Mouse (Mus musculus) spleen, postnatal 0 days (tissue): ENCODE data around the gene Ercc2. TPM values are rescaled to one million over a fixed set of nuclear protein-coding genes. Genes with fewer than 3 reads are reported as not detected.

ENCODE experiments used
- microRNA counts: library from miRNA; unstranded; fragments of <30 nt; microRNA quantifications from one replicate; lab custom pipeline; 2015
- polyA plus RNA-seq: library from polyadenylated mRNA; unstranded; fragments of >200 nt; fragmentation: Nextera tagmentation; extraction: Ambion mirVana; gene quantifications from 2 replicates; pipeline ENCODE4 v1.2.1, GENCODE M21; 2015

Gene Ercc2
- polyA plus RNA-seq, result 7.3 and 9.0 TPM in 2 replicates

GRCm38 (mm10) chr7:19381377-19382165 lies at the start of gene Ercc2:
Gene Ercc2, plus strand, starts transcription at chr7:19382010.

GRCm38 (mm10) chr7:19344237-19344847 lies 37.5 kb upstream of the Ercc2 start, which contains the start of gene Ercc1:
Gene Ercc1, plus strand, starts transcription at chr7:19344778.

GRCm38 (mm10) chr7:19359299-19359891 lies 22.4 kb upstream of the Ercc2 start, which contains the start of the genes Cd3eap and Ppp1r13l:
Gene Cd3eap, minus strand, starts transcription at chr7:19359483.
Gene Ppp1r13l, plus strand, starts transcription at chr7:19359749.

GRCm38 (mm10) chr7:19403731-19404296 lies 22.0 kb downstream of the Ercc2 start, which contains the start of gene Klc3:
Gene Klc3, minus strand, starts transcription at chr7:19404104.

DNA sequence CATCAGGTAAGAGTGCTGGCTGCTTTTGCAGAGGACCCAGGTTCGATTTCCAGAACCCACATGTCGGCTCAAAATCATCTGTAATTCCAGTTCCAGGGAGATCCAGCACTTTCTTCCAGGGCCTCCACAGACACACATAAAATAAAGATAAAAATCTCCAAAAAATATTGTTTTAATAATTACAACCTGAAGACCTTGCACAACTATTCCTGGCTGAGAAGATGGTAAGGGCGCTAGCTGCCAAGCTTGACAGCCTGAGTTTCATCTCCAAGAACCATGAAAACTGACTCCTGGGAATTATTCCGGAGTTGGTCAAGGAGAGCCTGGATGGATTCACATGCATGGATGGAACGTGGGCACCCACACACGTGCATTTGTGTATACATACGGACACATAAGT lies 22.7 kb downstream of the Ercc2 start, which contains the start of gene Ckm:
Gene Ckm, plus strand, starts transcription at position 301 of the 400 bp plus-strand sequence.

MicroRNAs encoded within 50 kb of the gene (microRNA counts, 519-probe panel; counts per million panel counts)
- microRNA mmu-miR-343 (lab: Ali Mortazavi, UCI), result 88.3 counts per million

Other genes with a start within 250 kb of the Ercc2 start
- gene Qpctl, start 232.7 kb upstream of the Ercc2 start, polyA plus RNA-seq, result 6.5 and 7.0 TPM in 2 replicates
- gene Snrpd2, start 232.3 kb upstream of the Ercc2 start, polyA plus RNA-seq, result 84.5 and 92.5 TPM in 2 replicates
- gene Gipr, start 215.9 kb upstream of the Ercc2 start, polyA plus RNA-seq, result 0.04 and 0.06 TPM in 2 replicates
- gene Eml2, start 205.6 kb upstream of the Ercc2 start, polyA plus RNA-seq, result 3.9 and 5.1 TPM in 2 replicates
- 0.59 and 0.81 TPM in 2 replicates for gene Gpr4, start 169.5 kb upstream of the Ercc2 start, polyA plus RNA-seq
- gene Opa3, start 153.7 kb upstream of the Ercc2 start, polyA plus RNA-seq, result 14.7 and 14.8 TPM in 2 replicates
- gene Vasp, start 110.2 kb upstream of the Ercc2 start, polyA plus RNA-seq, result 71.2 and 86.4 TPM in 2 replicates
- gene Ppm1n, start 101.9 kb upstream of the Ercc2 start, polyA plus RNA-seq, result 0.18 and 0.19 TPM in 2 replicates
- gene Rtn2, start 99.4 kb upstream of the Ercc2 start, polyA plus RNA-seq, result 4.2 and 4.7 TPM in 2 replicates
- gene Fosb, start 72.0 kb upstream of the Ercc2 start, polyA plus RNA-seq, result 0.07 TPM in 1 of 2 replicates, not detected in the other
- 25.0 and 25.6 TPM in 2 replicates for gene Ercc1, start 37.2 kb upstream of the Ercc2 start, polyA plus RNA-seq
- 14.4 and 16.6 TPM in 2 replicates for gene Cd3eap, start 22.5 kb upstream of the Ercc2 start, polyA plus RNA-seq
- 1.8 and 2.3 TPM in 2 replicates for gene Ppp1r13l, start 22.3 kb upstream of the Ercc2 start, polyA plus RNA-seq
- gene Klc3, start 22.1 kb downstream of the Ercc2 start, polyA plus RNA-seq, result 0.65 and 0.82 TPM in 2 replicates
- 0.96 and 1.4 TPM in 2 replicates for gene Ckm, start 22.8 kb downstream of the Ercc2 start, polyA plus RNA-seq
- 2.9 and 3.6 TPM in 2 replicates for gene Mark4, start 76.8 kb downstream of the Ercc2 start, polyA plus RNA-seq
- 1.3 and 2.0 TPM in 2 replicates for gene Exoc3l2, start 81.3 kb downstream of the Ercc2 start, polyA plus RNA-seq
- gene Bloc1s3, start 126.4 kb downstream of the Ercc2 start, polyA plus RNA-seq, result 1.6 and 2.5 TPM in 2 replicates
- gene Trappc6a, start 126.4 kb downstream of the Ercc2 start, polyA plus RNA-seq, result 57.5 and 68.7 TPM in 2 replicates
- gene Nkpd1, start 135.8 kb downstream of the Ercc2 start, polyA plus RNA-seq, result 0.08 TPM in 1 of 2 replicates, not detected in the other
- gene Ppp1r37, start 181.1 kb downstream of the Ercc2 start, polyA plus RNA-seq, result 11.3 and 12.5 TPM in 2 replicates
- gene Zfp296, start 195.3 kb downstream of the Ercc2 start, polyA plus RNA-seq, result 1.8 and 1.9 TPM in 2 replicates
- 111 and 119 TPM in 2 replicates for gene Gemin7, start 195.6 kb downstream of the Ercc2 start, polyA plus RNA-seq
- gene Clasrp, start 222.5 kb downstream of the Ercc2 start, polyA plus RNA-seq, result 18.1 and 23.1 TPM in 2 replicates
- 4.3 and 6.2 TPM in 2 replicates for gene Relb, start 247.4 kb downstream of the Ercc2 start, polyA plus RNA-seq